Mouse (Mus musculus) stomach, postnatal 0 days (tissue): ENCODE results near the gene Ndufs5.

Experiments
- CTCF ChIP-seq: IDR thresholded peaks from 2 replicates; pipeline ENCODE4 v1.5.1; 2016; ENCODE audit warnings: antibody characterized with exemption, low read depth, mild to moderate bottlenecking, moderate library complexity
- EP300 ChIP-seq: optimal IDR thresholded peaks from 2 replicates; pipeline ENCODE3; 2016; ENCODE audit warnings: antibody characterized with exemption

DNA sequence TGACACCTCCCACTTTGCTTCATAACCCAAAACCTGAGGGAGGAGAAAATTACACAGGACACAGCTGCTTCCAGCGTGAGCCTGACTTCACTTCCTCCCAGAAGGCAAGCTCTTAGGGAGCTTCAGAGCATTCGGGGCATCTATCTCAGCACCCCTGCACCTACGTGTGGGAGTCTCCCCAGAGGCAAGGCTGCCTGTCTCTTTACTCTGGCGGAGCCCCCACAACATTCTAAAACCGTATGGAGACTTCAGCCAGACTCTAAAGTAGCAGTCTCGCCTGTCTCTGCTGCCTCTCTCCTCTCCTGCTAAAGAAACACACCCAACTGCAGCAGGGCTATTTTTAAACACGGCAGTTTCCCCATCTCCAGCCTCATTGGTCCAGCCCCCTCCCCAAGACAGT, 37.0 kb downstream of the Ndufs5 start:
- no peak for TF ChIP-seq CTCF
- no peak for TF ChIP-seq EP300
